Mouse (Mus musculus) heart, adult 2 months (tissue): ENCODE results near the gene Snx19. TPM values are rescaled to one million over a fixed set of nuclear protein-coding genes. Genes with fewer than 3 reads are reported as not detected.

Experiments
- DNase-seq, 2 experiments: peaks; one replicate each; pipeline ENCODE4 v3.0.0; 2021
- H3K27ac ChIP-seq: fragments of 200-600 bp; 2 replicates; pipeline ENCODE4 v1.8.1; 2022
- H3K27me3 ChIP-seq: fragments of 200-500 bp; 2 replicates; pipeline ENCODE4 v1.6.1; 2012; ENCODE audit warnings: mild to moderate bottlenecking, low read length, inconsistent platforms, mixed read lengths; ENCODE audit not compliant: control insufficient read depth, insufficient read depth
- H3K36me3 ChIP-seq: fragments of 200-500 bp; 2 replicates; pipeline ENCODE4 v1.6.1; 2012; ENCODE audit warnings: low read length, inconsistent platforms; ENCODE audit not compliant: control insufficient read depth, insufficient read depth
- H3K4me1 ChIP-seq: fragments of 200-500 bp; 2 replicates; pipeline ENCODE4 v1.6.1; 2011; ENCODE audit warnings: low read length; ENCODE audit not compliant: control insufficient read depth, insufficient read depth
- H3K4me3 ChIP-seq: fragments of 200-600 bp; 2 replicates; pipeline ENCODE4 v1.8.1; 2022
- H3K79me2 ChIP-seq: fragments of 200-500 bp; replicated peaks from 2 replicates; pipeline ENCODE4 v1.6.1; 2012; ENCODE audit warnings: mild to moderate bottlenecking, inconsistent platforms, low read length, moderate library complexity, mixed read lengths; ENCODE audit not compliant: control insufficient read depth, insufficient read depth
- H3K9ac ChIP-seq: fragments of 200-500 bp; 2 replicates; pipeline ENCODE4 v1.6.1; 2012; ENCODE audit warnings: low read depth, mild to moderate bottlenecking, control low read depth, inconsistent platforms, low read length, mixed read lengths
- CTCF ChIP-seq: fragments of 200-600 bp; IDR thresholded peaks from 2 replicates; pipeline ENCODE4 v1.8.1; 2022; ENCODE audit warnings: antibody characterized with exemption, mild to moderate bottlenecking, moderate library complexity
- EP300 ChIP-seq: fragments of 200-500 bp; IDR thresholded peaks from 2 replicates; pipeline ENCODE4 v1.6.1; 2011; ENCODE audit warnings: low read depth, low read length, control low read depth; ENCODE audit not compliant: insufficient read depth
- POLR2A ChIP-seq: fragments of 200-500 bp; IDR thresholded peaks from 2 replicates; pipeline ENCODE4 v1.6.1; 2011; ENCODE audit warnings: mild to moderate bottlenecking, low read depth, low read length, control low read depth; ENCODE audit not compliant: insufficient read depth
- WGBS: fragments of 180-500 bp; shearing (Covaris S2); methylation state at CpG from one replicate; pipeline ENCODE4 v1.1.7; 2018; 5-methylcytosine and 5-hydroxymethylcytosine counted together
- intact Hi-C: fragments of 180-260 bp; cut with DNase I; formaldehyde crosslinking; loops from one replicate; pipeline ENCODE4 v1.15.1; 2025
- polyA plus RNA-seq: library from polyadenylated mRNA; depleted of rRNA; stranded (reverse); fragments of >200 nt; gene quantifications from 2 replicates; pipeline ENCODE4 v1.2.3, GENCODE M21; 2012
- total RNA-seq, 2 experiments: library from RNA; stranded (reverse); gene quantifications; 2 replicates each; pipeline ENCODE4 v1.2.3; 2021

Snx19 gene
- total and polyA plus RNA-seq, 3 experiments = 12.9 to 27.1 (median 26.1) TPM

- TF ChIP-seq CTCF = no peak
- TF ChIP-seq POLR2A = peak; percentile 21; the same call in 1 of the 2 replicates
- TF ChIP-seq EP300 = peak; percentile 84
- Histone ChIP-seq H3K27me3 (no peaks in the 10 kb centered on the region), H3K79me2 (no peaks in the 10 kb centered on the region), H3K4me1 (peaks cover 2% of the 10 kb centered on the region; the same call in 1 of the 2 replicates), H3K4me3 (no peak overlapping the region), H3K36me3 (peaks cover 7% of the 10 kb centered on the region), H3K27ac (peak overlapping the region; percentile 83), H3K9ac (no peak overlapping the region; the same call in 1 of the 2 replicates)
- DNase-seq = peak; percentile 43 to 79
- intact Hi-C loops = loop anchor here (10.0 kb wide), 1 partner anchor 639 kb away; no protein-coding TSS in a partner anchor
- WGBS = 51% methylated on average over 14 of the region's 14 CpGs
Observed at GRCm38 (mm10) chr9:30445232-30446085, 18.6 kb downstream of the Snx19 start.

GRCm38 (mm10) chr9:30446126-30446525 is 19.2 kb downstream of the Snx19 start:
- WGBS = 74% methylated on average over 1 of the region's 1 CpGs
- no peak overlapping the region for H3K4me3 ChIP-seq
- intact Hi-C loops = loop anchor here (10.0 kb wide), 1 partner anchor 639 kb away; no protein-coding TSS in a partner anchor
- TF ChIP-seq POLR2A = no peak
- TF ChIP-seq CTCF = no peak
- TF ChIP-seq EP300 = no peak
- H3K4me1 ChIP-seq = peaks cover 2% of the 10 kb centered on the region; the same call in 1 of the 2 replicates
- H3K27me3 ChIP-seq = no peaks in the 10 kb centered on the region
- H3K79me2 ChIP-seq = no peaks in the 10 kb centered on the region
- peaks cover 7% of the 10 kb centered on the region for H3K36me3 ChIP-seq
- peak overlapping the region; percentile 83 for H3K27ac ChIP-seq
- no peak overlapping the region for H3K9ac ChIP-seq
- no peak for DNase-seq

GRCm38 (mm10) chr9:30448459-30448858 is 21.6 kb downstream of the Snx19 start:
- no peaks in the 10 kb centered on the region for H3K79me2 ChIP-seq
- DNase-seq = peak in 1 of 2 experiments; percentile 31
- TF ChIP-seq POLR2A (no peak), CTCF (peak; percentile 82), EP300 (no peak)
- 31% methylated on average over 4 of the region's 4 CpGs for WGBS
- H3K36me3 ChIP-seq = peaks cover 7% of the 10 kb centered on the region
- intact Hi-C loops = loop anchor here (1.0 to 10.0 kb wide), 3 partner anchors 32 to 636 kb away; no protein-coding TSS in a partner anchor
- H3K4me3 ChIP-seq = no peak overlapping the region
- H3K9ac ChIP-seq = no peak overlapping the region
- H3K27me3 ChIP-seq = no peaks in the 10 kb centered on the region
- H3K27ac ChIP-seq = no peak overlapping the region
- peaks cover 2% of the 10 kb centered on the region; the same call in 1 of the 2 replicates for H3K4me1 ChIP-seq

GRCm38 (mm10) chr9:30449862-30450261 is 23.0 kb downstream of the Snx19 start:
- Histone ChIP-seq H3K27ac (no peak overlapping the region), H3K9ac (no peak overlapping the region), H3K79me2 (no peaks in the 10 kb centered on the region), H3K4me1 (peaks cover 1% of the 10 kb centered on the region; the same call in 1 of the 2 replicates), H3K36me3 (peaks cover 5% of the 10 kb centered on the region), H3K4me3 (no peak overlapping the region), H3K27me3 (no peaks in the 10 kb centered on the region)
- no peak for DNase-seq
- WGBS = 48% methylated on average over 2 of the region's 2 CpGs
- TF ChIP-seq CTCF = no peak
- no peak for TF ChIP-seq EP300
- TF ChIP-seq POLR2A = no peak
- intact Hi-C loops = loop anchor here (2.0 to 10.0 kb wide), 2 partner anchors 491 to 635 kb away; no protein-coding TSS in a partner anchor

- H3K9ac ChIP-seq = no peak overlapping the region
- H3K27ac ChIP-seq = no peak overlapping the region
Observed at GRCm38 (mm10) chr9:30450834-30451233, 23.9 kb downstream of the Snx19 start.

More at GRCm38 (mm10) chr9:30450834-30451233, 23.9 kb downstream of the Snx19 start:
- no peaks in the 10 kb centered on the region; the same call in none of the 2 replicates for H3K4me1 ChIP-seq
- intact Hi-C loops = no loop called here
- no peaks in the 10 kb centered on the region for H3K27me3 ChIP-seq
- no peaks in the 10 kb centered on the region for H3K79me2 ChIP-seq
- no peak for DNase-seq
- 73% methylated on average over 2 of the region's 2 CpGs for WGBS
- TF ChIP-seq EP300 = no peak
- no peak for TF ChIP-seq POLR2A
- no peak for TF ChIP-seq CTCF
- H3K36me3 ChIP-seq = peaks cover 9% of the 10 kb centered on the region
- no peak overlapping the region for H3K4me3 ChIP-seq
